Mouse (Mus musculus): ENCODE measurements around the gene Camk2g. TPM values are rescaled to one million over a fixed set of nuclear protein-coding genes. Genes with fewer than 3 reads are reported as not detected.

Camk2g gene
- polyA plus RNA-seq (2012; fragmentation: generic; extraction: Trizol): 57.2 TPM

DNA sequence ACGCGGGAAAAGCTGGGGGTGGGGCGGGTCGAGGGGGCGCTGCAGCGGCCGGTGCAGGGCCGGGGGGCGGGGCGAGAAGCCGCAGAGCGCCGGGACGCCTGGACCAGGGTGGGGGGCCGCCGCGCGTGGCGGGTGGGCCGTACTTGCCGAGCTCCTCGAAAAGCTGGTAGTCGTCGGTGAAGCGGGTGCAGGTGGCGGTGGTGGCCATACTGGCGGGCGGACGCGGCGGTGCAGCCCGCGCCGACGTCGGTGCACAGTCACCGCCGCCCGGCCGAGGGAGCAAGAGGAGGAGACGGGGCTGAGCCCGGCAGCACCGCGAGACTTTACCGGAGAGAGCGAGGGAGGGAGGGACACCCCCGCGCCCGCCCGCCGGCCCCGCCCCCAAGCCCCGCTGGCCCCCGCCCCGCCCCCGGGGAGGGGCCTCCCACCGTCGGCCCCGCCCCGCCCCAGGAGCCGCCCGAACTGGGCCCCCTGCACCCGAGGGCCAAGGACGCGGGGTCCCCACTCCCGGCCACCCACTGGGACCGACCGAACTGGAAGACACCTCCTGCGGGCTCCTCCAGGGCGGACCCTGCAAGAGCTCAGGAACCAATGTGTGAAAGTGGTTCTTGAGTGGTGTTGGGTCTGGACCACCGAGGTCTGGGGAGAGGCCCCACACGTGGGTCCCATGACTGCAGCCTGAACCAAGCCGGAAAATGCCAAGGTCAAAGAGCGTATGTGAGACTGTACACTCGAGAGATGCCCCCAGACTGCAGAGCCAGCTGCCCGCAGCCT lies at the start of gene Camk2g:
Gene Camk2g (minus strand): TSS at position 331 of the 774 bp plus-strand sequence.
- H3ac ChIP-seq (ENCODE audit: control insufficient read depth, insufficient read length): peak within 1 kb of the TSS; percentile 80
- peak within 1 kb of the TSS; percentile 85 for H3K4me2 ChIP-seq (ENCODE audit: low read depth)
- TF ChIP-seq MYOG (IDR thresholded peaks at IDR 0.05; ENCODE audit: control insufficient read depth in 1 of 3, insufficient read depth in 1 of 3, insufficient read length in 2 of 3, low read depth in 2 of 3) (no peak), MYOD1 (IDR thresholded peaks at IDR 0.05; ENCODE audit: control insufficient read depth in 1 of 3, insufficient read length in 2 of 3, low read depth in 2 of 3) (peak in 1 of 3 experiments; percentile 13), USF1 (IDR thresholded peaks at IDR 0.05; ENCODE audit: low read depth) (peak; percentile 12), POLR2A (IDR thresholded peaks at IDR 0.05; ENCODE audit: insufficient read length, low read depth) (peak; percentile 90), TCF12 (IDR thresholded peaks at IDR 0.05; ENCODE audit: insufficient read depth, poor library complexity, severe bottlenecking) (no peak), POLR2AphosphoS2 (IDR thresholded peaks at IDR 0.05; ENCODE audit: insufficient read length, low read depth) (peak; percentile 88)
- peak within 1 kb of the TSS; percentile 41 for H3K4me3 ChIP-seq
- H3K79me2 ChIP-seq (ENCODE audit: control insufficient read depth, insufficient read depth): peaks cover 41% of the 10 kb centered on the region
- no peaks in the 10 kb centered on the region for H3K27me3 ChIP-seq (ENCODE audit: control insufficient read depth, insufficient read depth, insufficient read length)
- H3K36me3 ChIP-seq (ENCODE audit: control insufficient read depth, insufficient read depth): peaks cover 15% of the 10 kb centered on the region

DNA sequence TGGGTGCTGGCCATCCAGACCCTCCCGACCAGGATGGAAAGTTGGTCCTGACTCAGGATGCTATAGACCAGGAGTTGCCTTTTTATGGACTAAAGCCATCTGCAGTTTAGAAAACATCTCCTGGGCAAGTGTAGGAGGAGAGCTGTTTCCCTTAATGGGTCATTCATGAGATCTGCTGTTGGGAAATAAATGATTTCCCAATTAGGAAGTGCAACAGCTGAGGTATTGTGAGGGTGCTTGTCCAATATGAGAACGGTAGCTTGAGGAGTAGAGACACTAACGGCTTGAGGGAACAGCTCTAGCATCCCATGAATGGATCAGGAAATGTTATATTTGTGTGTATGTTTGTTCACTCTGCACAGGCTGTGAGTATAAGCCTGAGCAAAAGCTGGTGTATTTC lies 48.7 kb upstream of the Camk2g start:
- Histone ChIP-seq H3K79me2 (ENCODE audit: control insufficient read depth, insufficient read depth) (peaks cover 26% of the 10 kb centered on the region), H3K27me3 (ENCODE audit: control insufficient read depth, insufficient read depth, insufficient read length) (no peaks in the 10 kb centered on the region), H3K36me3 (ENCODE audit: control insufficient read depth, insufficient read depth) (peaks cover 28% of the 10 kb centered on the region), H3K4me3 (no peak overlapping the region), H3K4me2 (ENCODE audit: low read depth) (peak overlapping the region; percentile 28), H3ac (ENCODE audit: control insufficient read depth, insufficient read length) (no peak overlapping the region)
- TF ChIP-seq MYOG (IDR thresholded peaks at IDR 0.05; ENCODE audit: control insufficient read depth in 1 of 3, insufficient read depth in 1 of 3, insufficient read length in 2 of 3, low read depth in 2 of 3) (no peak), USF1 (IDR thresholded peaks at IDR 0.05; ENCODE audit: low read depth) (no peak), SRF (IDR thresholded peaks at IDR 0.05; ENCODE audit: control insufficient read depth, insufficient read length, low read depth) (no peak), MYOD1 (IDR thresholded peaks at IDR 0.05; ENCODE audit: control insufficient read depth in 1 of 3, insufficient read length in 2 of 3, low read depth in 2 of 3) (no peak), TCF12 (IDR thresholded peaks at IDR 0.05; ENCODE audit: insufficient read depth, poor library complexity, severe bottlenecking) (no peak), REST (IDR thresholded peaks at IDR 0.05; ENCODE audit: insufficient read depth, insufficient read length) (no peak), POLR2A (IDR thresholded peaks at IDR 0.05; ENCODE audit: insufficient read length, low read depth) (no peak), MAX (IDR thresholded peaks at IDR 0.05; ENCODE audit: low read depth) (no peak), POLR2AphosphoS2 (IDR thresholded peaks at IDR 0.05; ENCODE audit: insufficient read length, low read depth) (no peak), CEBPB (IDR thresholded peaks at IDR 0.05; ENCODE audit: insufficient read depth, poor library complexity, severe bottlenecking) (no peak), E2F4 (IDR thresholded peaks at IDR 0.05; ENCODE audit: insufficient read depth) (no peak), TCF3 (IDR thresholded peaks at IDR 0.05; ENCODE audit: insufficient read length, low read depth) (no peak)

DNA sequence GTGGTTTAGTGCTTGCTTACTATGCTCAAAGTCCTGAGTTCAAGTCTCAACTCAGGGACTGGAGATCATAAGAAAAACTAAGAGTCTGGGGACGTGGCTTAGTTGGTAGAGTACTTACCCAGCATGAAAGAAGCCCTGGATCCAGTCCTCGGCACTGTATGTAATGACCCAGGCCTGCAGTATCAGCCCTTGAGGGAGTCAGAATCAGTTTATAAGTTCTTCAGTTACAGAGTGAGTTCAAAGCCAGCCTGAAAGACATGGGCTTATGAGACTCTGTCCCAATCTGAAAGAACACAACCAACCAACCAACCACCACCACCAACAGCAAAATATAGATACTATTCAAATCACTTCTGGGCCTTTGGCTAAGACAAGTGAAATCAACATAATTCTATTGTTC lies 47.6 kb upstream of the Camk2g start:
- no peak overlapping the region for H3K4me3 ChIP-seq
- peaks cover 37% of the 10 kb centered on the region for H3K79me2 ChIP-seq (ENCODE audit: control insufficient read depth, insufficient read depth)
- TF ChIP-seq TCF3 (IDR thresholded peaks at IDR 0.05; ENCODE audit: insufficient read length, low read depth) (no peak), TCF12 (IDR thresholded peaks at IDR 0.05; ENCODE audit: insufficient read depth, poor library complexity, severe bottlenecking) (no peak), REST (IDR thresholded peaks at IDR 0.05; ENCODE audit: insufficient read depth, insufficient read length) (no peak), POLR2AphosphoS2 (IDR thresholded peaks at IDR 0.05; ENCODE audit: insufficient read length, low read depth) (no peak), MYOG (IDR thresholded peaks at IDR 0.05; ENCODE audit: control insufficient read depth in 1 of 3, insufficient read depth in 1 of 3, insufficient read length in 2 of 3, low read depth in 2 of 3) (no peak), CEBPB (IDR thresholded peaks at IDR 0.05; ENCODE audit: insufficient read depth, poor library complexity, severe bottlenecking) (no peak)
- no peaks in the 10 kb centered on the region for H3K27me3 ChIP-seq (ENCODE audit: control insufficient read depth, insufficient read depth, insufficient read length)
- peaks cover 28% of the 10 kb centered on the region for H3K36me3 ChIP-seq (ENCODE audit: control insufficient read depth, insufficient read depth)
- peak overlapping the region; percentile 86 for H3K4me2 ChIP-seq (ENCODE audit: low read depth)
- no peak overlapping the region for H3ac ChIP-seq (ENCODE audit: control insufficient read depth, insufficient read length)

DNA sequence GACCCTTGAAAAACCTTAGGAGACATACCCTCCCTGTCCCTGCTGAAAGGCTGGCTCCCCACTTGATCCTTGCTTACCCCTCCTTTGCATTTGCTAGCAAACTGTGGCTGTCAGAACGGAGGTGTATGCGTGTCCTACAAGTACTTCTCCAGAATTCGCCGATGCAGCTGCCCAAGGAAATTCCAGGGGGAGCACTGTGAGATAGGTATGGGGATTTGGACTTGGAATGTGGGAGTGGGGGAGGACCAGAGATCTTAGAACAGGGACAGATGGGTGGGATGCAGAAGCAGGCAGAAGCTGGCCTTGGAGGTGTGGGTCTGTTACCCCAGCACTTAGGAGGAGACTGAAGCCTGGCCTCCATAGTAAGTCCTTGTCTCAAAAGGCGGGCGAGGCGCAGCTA lies 43.8 kb upstream of the Camk2g start:
- Histone ChIP-seq H3K4me3 (peak overlapping the region; percentile 75), H3K79me2 (ENCODE audit: control insufficient read depth, insufficient read depth) (peaks cover 38% of the 10 kb centered on the region), H3K36me3 (ENCODE audit: control insufficient read depth, insufficient read depth) (peaks cover 23% of the 10 kb centered on the region), H3K4me2 (ENCODE audit: low read depth) (peak overlapping the region; percentile 86), H3ac (ENCODE audit: control insufficient read depth, insufficient read length) (no peak overlapping the region), H3K27me3 (ENCODE audit: control insufficient read depth, insufficient read depth, insufficient read length) (no peaks in the 10 kb centered on the region)
- TF ChIP-seq SRF (IDR thresholded peaks at IDR 0.05; ENCODE audit: control insufficient read depth, insufficient read length, low read depth) (no peak), TCF3 (IDR thresholded peaks at IDR 0.05; ENCODE audit: insufficient read length, low read depth) (no peak), TCF12 (IDR thresholded peaks at IDR 0.05; ENCODE audit: insufficient read depth, poor library complexity, severe bottlenecking) (no peak), E2F4 (IDR thresholded peaks at IDR 0.05; ENCODE audit: insufficient read depth) (no peak), REST (IDR thresholded peaks at IDR 0.05; ENCODE audit: insufficient read depth, insufficient read length) (no peak), USF1 (IDR thresholded peaks at IDR 0.05; ENCODE audit: low read depth) (no peak), MYOG (IDR thresholded peaks at IDR 0.05; ENCODE audit: control insufficient read depth in 1 of 3, insufficient read depth in 1 of 3, insufficient read length in 2 of 3, low read depth in 2 of 3) (no peak)

DNA sequence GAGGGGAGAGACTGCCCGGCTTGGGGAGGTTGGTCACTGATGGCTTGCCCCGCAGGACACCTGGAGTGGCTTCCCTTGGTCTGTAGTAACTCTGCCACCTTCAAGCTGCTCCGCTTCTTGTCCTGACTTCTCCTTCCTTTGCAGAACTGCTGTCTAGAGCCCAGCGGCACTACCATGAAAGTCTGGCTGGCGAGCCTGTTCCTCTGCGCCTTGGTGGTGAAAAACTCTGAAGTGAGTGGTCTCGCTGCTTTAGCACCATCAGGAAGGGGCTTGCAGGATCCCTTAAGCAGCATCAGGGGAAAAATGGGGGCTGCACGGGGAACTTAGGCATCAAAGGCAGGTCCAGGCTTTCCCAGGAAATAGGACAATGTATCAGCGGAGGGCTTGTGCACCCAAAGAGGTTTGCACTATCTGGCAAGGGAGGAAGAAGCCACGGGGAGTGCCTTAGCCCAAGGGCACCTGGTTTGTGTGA lies 43.1 kb upstream of the Camk2g start:
- peaks cover 38% of the 10 kb centered on the region for H3K79me2 ChIP-seq (ENCODE audit: control insufficient read depth, insufficient read depth)
- H3K4me2 ChIP-seq (ENCODE audit: low read depth): peak overlapping the region; percentile 86
- H3K27me3 ChIP-seq (ENCODE audit: control insufficient read depth, insufficient read depth, insufficient read length): no peaks in the 10 kb centered on the region
- peak overlapping the region; percentile 75 for H3K4me3 ChIP-seq
- TF ChIP-seq REST (IDR thresholded peaks at IDR 0.05; ENCODE audit: insufficient read depth, insufficient read length): no peak
- TF ChIP-seq TCF3 (IDR thresholded peaks at IDR 0.05; ENCODE audit: insufficient read length, low read depth): no peak
- no peak for TF ChIP-seq POLR2AphosphoS2 (IDR thresholded peaks at IDR 0.05; ENCODE audit: insufficient read length, low read depth)
- no peak for TF ChIP-seq MYOG (IDR thresholded peaks at IDR 0.05; ENCODE audit: control insufficient read depth in 1 of 3, insufficient read depth in 1 of 3, insufficient read length in 2 of 3, low read depth in 2 of 3)
- TF ChIP-seq MYOD1 (IDR thresholded peaks at IDR 0.05; ENCODE audit: control insufficient read depth in 1 of 3, insufficient read length in 2 of 3, low read depth in 2 of 3): no peak
- no peak for TF ChIP-seq USF1 (IDR thresholded peaks at IDR 0.05; ENCODE audit: low read depth)
- TF ChIP-seq SRF (IDR thresholded peaks at IDR 0.05; ENCODE audit: control insufficient read depth, insufficient read length, low read depth): no peak
- no peak for TF ChIP-seq MAX (IDR thresholded peaks at IDR 0.05; ENCODE audit: low read depth)
- no peak for TF ChIP-seq POLR2A (IDR thresholded peaks at IDR 0.05; ENCODE audit: insufficient read length, low read depth)
- TF ChIP-seq E2F4 (IDR thresholded peaks at IDR 0.05; ENCODE audit: insufficient read depth): no peak
- TF ChIP-seq CEBPB (IDR thresholded peaks at IDR 0.05; ENCODE audit: insufficient read depth, poor library complexity, severe bottlenecking): no peak
- TF ChIP-seq TCF12 (IDR thresholded peaks at IDR 0.05; ENCODE audit: insufficient read depth, poor library complexity, severe bottlenecking): no peak
- H3K36me3 ChIP-seq (ENCODE audit: control insufficient read depth, insufficient read depth): peaks cover 16% of the 10 kb centered on the region
- peak overlapping the region; percentile 11 for H3ac ChIP-seq (ENCODE audit: control insufficient read depth, insufficient read length)

Data from myocyte (in vitro differentiated cells).